Mouse (Mus musculus) cerebellum, postnatal 4 days (tissue): Measurements from ENCODE around the gene Skap2.

Experiments
- DNase-seq, 2 experiments: peaks; one replicate each; pipeline ENCODE4 v3.0.0; 2022; ENCODE audit warnings: low spot score in 2 of 2, mixed read lengths in 1 of 2

The Skap2 gene

GRCm38 (mm10) chr6:51844106-51844505, 168.2 kb downstream of the Skap2 start:
- no peak for DNase-seq

- DNase-seq: no peak
These were observed 169.3 kb downstream of the Skap2 start for GRCm38 (mm10) chr6:51843081-51843480.

- DNase-seq: no peak
These were observed 174.2 kb downstream of the Skap2 start for GRCm38 (mm10) chr6:51838177-51838576.

GRCm38 (mm10) chr6:51833362-51833761, 179.0 kb downstream of the Skap2 start:
- no peak for DNase-seq

GRCm38 (mm10) chr6:51825621-51826021, 186.7 kb downstream of the Skap2 start:
- DNase-seq: peak in 1 of 2 experiments; percentile 30

GRCm38 (mm10) chr6:51824136-51824830, 188.1 kb downstream of the Skap2 start:
- no peak for DNase-seq

GRCm38 (mm10) chr6:51822049-51822448, 190.3 kb downstream of the Skap2 start:
- DNase-seq: peak in 1 of 2 experiments; percentile 26

GRCm38 (mm10) chr6:51820853-51821252, 191.5 kb downstream of the Skap2 start:
- no peak for DNase-seq

- DNase-seq: no peak
These were observed 195.3 kb downstream of the Skap2 start for GRCm38 (mm10) chr6:51816892-51817621.

- no peak for DNase-seq
These were observed 201.4 kb downstream of the Skap2 start for GRCm38 (mm10) chr6:51810906-51811305.

GRCm38 (mm10) chr6:51809164-51809824, 203.1 kb downstream of the Skap2 start:
- no peak for DNase-seq

GRCm38 (mm10) chr6:51808011-51808410, 204.3 kb downstream of the Skap2 start:
- no peak for DNase-seq
